ENCODE assay signal across 13 mouse cellular contexts in the genomic region with DNA sequence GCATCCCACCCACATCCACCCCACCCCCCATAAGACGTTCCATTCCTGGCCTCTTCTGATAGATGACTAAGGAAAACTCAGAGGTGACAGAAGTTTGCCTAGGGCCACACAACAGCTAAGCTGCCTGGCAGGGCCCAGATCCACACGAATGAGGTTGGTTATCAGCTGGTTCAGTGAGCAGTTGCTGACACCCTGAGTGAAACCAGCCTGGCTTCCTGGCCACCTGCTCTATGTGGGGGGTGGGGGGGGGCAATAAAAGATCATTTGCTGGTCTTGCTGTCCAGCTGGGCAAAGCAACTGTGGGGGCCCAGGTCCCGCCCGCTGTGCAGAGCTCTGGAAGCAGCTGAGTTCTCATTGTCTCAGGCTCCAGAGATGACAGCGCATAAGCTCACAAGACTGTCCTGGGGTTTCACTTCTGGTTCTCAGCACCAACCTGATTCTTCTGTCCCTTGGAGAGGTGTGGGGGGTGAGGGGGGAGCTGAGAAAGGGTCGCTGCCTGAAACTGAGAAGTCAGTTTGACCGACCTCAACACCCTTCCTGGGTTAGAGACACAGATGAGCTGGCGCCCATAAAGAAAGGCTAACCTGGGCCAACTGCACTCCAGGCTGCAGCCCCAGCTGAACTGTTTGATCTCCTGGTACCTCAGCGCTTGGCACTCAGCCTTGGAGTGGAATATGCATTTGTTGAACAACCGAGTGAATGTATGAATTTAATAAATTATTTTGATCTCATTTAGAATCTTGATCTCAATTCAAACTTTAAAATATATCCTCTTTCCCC. TPM values are rescaled to one million over a fixed set of nuclear protein-coding genes. Genes with fewer than 3 reads are reported as not detected.
DNase-seq lines count a peak whose midpoint lies in the region; ATAC-seq and TF ChIP-seq lines count a peak whose summit lies in the region.
"Had no signal": no experiment of that assay in that cellular context is flagged by ENCODE, and none has a peak within 500 bp of the region (broad histone marks: within the 10 kb centered on the region; RNA-seq: fewer than 3 reads in every experiment).

No protein-coding gene starts in this region.

- no peak for TF ChIP-seq EP300 in heart, adult 2 months (IDR thresholded peaks at IDR 0.05; ENCODE audit: insufficient read depth, low read depth, low read length)

- intact Hi-C loops in heart, adult 2 months (cut with DNase I), result loop anchor here (5.0 kb wide), 1 partner anchor 89 kb away; no protein-coding TSS in a partner anchor
- intact Hi-C loops in gastrocnemius, adult 2 months (cut with DNase I), result loop anchor here (2.0 kb wide), 1 partner anchor 339 kb away; no protein-coding TSS in a partner anchor

- 38% methylated on average over 10 of the region's 10 CpGs for WGBS in heart, embryonic 13.5 days
- 72% methylated on average over 10 of the region's 10 CpGs for WGBS in heart, adult 2 months
- 40% methylated on average over 10 of the region's 10 CpGs for WGBS in thymus, adult 2 months

- H3K4me3 ChIP-seq in heart, embryonic 13.5 days, result no peak overlapping the region
- no peak overlapping the region for H3K4me3 ChIP-seq in heart, adult 2 months
- H3K4me3 ChIP-seq in G1E (ENCODE audit: low read depth, low read length), result peak overlapping the region; percentile 53; the same call in 1 of the 2 replicates
- H3K4me3 ChIP-seq in thymus, adult 2 months (ENCODE audit: control insufficient read depth, insufficient read depth, low read length), result no peak overlapping the region
- no peak overlapping the region for H3K4me3 ChIP-seq in gastrocnemius, adult 2 months
- H3K4me3 ChIP-seq: embryonic facial prominence, embryonic 12.5 days; left cerebral cortex, adult 2 months had no signal

- TF ChIP-seq CTCF in heart, adult 2 months (IDR thresholded peaks at IDR 0.05), result no peak
- TF ChIP-seq CTCF in G1E (IDR thresholded peaks at IDR 0.05; ENCODE audit: low read depth, low read length), result no peak
- TF ChIP-seq CTCF in thymus, adult 2 months (IDR thresholded peaks at IDR 0.05; ENCODE audit: borderline replicate concordance, control insufficient read depth, extremely low read depth, insufficient read depth, low read length, poor library complexity), result no peak
- no peak for TF ChIP-seq CTCF in gastrocnemius, adult 2 months (IDR thresholded peaks at IDR 0.05)

- H3K9ac ChIP-seq in heart, embryonic 13.5 days, result no peak overlapping the region
- no peak overlapping the region for H3K9ac ChIP-seq in heart, adult 2 months (ENCODE audit: low read depth, low read length)
- H3K9ac ChIP-seq: embryonic facial prominence, embryonic 12.5 days; hindbrain, embryonic 14.5 days had no signal

- no peaks in the 10 kb centered on the region for H3K9me3 ChIP-seq in heart, embryonic 13.5 days
- no peaks in the 10 kb centered on the region for H3K9me3 ChIP-seq in G1E (replicated peaks)
- H3K9me3 ChIP-seq: embryonic facial prominence, embryonic 12.5 days had no signal

- peaks cover 7% of the 10 kb centered on the region for H3K4me1 ChIP-seq in heart, embryonic 13.5 days
- H3K4me1 ChIP-seq in heart, adult 2 months (ENCODE audit: control insufficient read depth, insufficient read depth, low read length), result no peaks in the 10 kb centered on the region
- H3K4me1 ChIP-seq in G1E (ENCODE audit: insufficient read depth, low read depth, low read length), result peaks cover 26% of the 10 kb centered on the region
- no peaks in the 10 kb centered on the region for H3K4me1 ChIP-seq in thymus, adult 2 months (replicated peaks; ENCODE audit: control insufficient read depth, insufficient read depth, low read length)
- H3K4me1 ChIP-seq: embryonic facial prominence, embryonic 12.5 days had no signal

- no peaks in the 10 kb centered on the region for H3K27me3 ChIP-seq in heart, embryonic 13.5 days (replicated peaks)
- no peaks in the 10 kb centered on the region for H3K27me3 ChIP-seq in heart, adult 2 months (ENCODE audit: control insufficient read depth, insufficient read depth, low read length)
- peaks cover 9% of the 10 kb centered on the region for H3K27me3 ChIP-seq in G1E (ENCODE audit: insufficient read depth, low read length)
- H3K27me3 ChIP-seq in thymus, adult 2 months (ENCODE audit: control insufficient read depth, insufficient read depth, low read length), result no peaks in the 10 kb centered on the region
- H3K27me3 ChIP-seq: embryonic facial prominence, embryonic 12.5 days had no signal

- H3K36me3 ChIP-seq in heart, embryonic 13.5 days, result no peaks in the 10 kb centered on the region
- H3K36me3 ChIP-seq in heart, adult 2 months (ENCODE audit: control insufficient read depth, insufficient read depth, low read length), result no peaks in the 10 kb centered on the region
- no peaks in the 10 kb centered on the region for H3K36me3 ChIP-seq in G1E (replicated peaks)
- no peaks in the 10 kb centered on the region for H3K36me3 ChIP-seq in thymus, adult 2 months (ENCODE audit: control insufficient read depth, insufficient read depth, low read length)
- H3K36me3 ChIP-seq: embryonic facial prominence, embryonic 12.5 days had no signal

- DNase-seq in heart, adult 2 months, result no peak
- peak; percentile 47 for DNase-seq in G1E (ENCODE audit: low spot score)
- DNase-seq in heart, postnatal 4 days, result peak; percentile 23
- no peak for DNase-seq in thymus, adult 2 months
- no peak for DNase-seq in gastrocnemius, adult 2 months
- DNase-seq in urinary bladder, adult 18-20 months (ENCODE audit: low spot score in 2 of 2), result no peak
- DNase-seq: adrenal gland, postnatal 25 days; right cerebral cortex, postnatal 4 days had no signal

- H3K27ac ChIP-seq in heart, embryonic 13.5 days (replicated peaks), result peak overlapping the region; percentile 56
- no peak overlapping the region for H3K27ac ChIP-seq in heart, adult 2 months
- no peak overlapping the region for H3K27ac ChIP-seq in thymus, adult 2 months (ENCODE audit: control insufficient read depth, insufficient read depth, low read length)
- no peak overlapping the region for H3K27ac ChIP-seq in gastrocnemius, adult 2 months
- H3K27ac ChIP-seq: embryonic facial prominence, embryonic 12.5 days; hindbrain, embryonic 14.5 days; left cerebral cortex, adult 2 months had no signal

- ATAC-seq in heart, embryonic 13.5 days (ENCODE audit: extremely low read depth, insufficient number of reproducible peaks, low FRiP score, low TSS enrichment), result peak; percentile 56
- peak; percentile 98 for ATAC-seq in G1E (ENCODE audit: extremely low read depth, insufficient number of reproducible peaks, low FRiP score, poor library complexity, severe bottlenecking)
- peak; percentile 92 for ATAC-seq in megakaryocyte-erythroid progenitor cell, adult 5-6 weeks (replicated peaks; ENCODE audit: low FRiP score, low TSS enrichment, poor library complexity, severe bottlenecking)

- H3K79me2 ChIP-seq in heart, adult 2 months (replicated peaks; ENCODE audit: control insufficient read depth, insufficient read depth, low read length), result no peaks in the 10 kb centered on the region

- no peak for TF ChIP-seq POLR2A in heart, adult 2 months (IDR thresholded peaks at IDR 0.05; ENCODE audit: insufficient read depth, low read depth, low read length)
- no peak for TF ChIP-seq POLR2A in thymus, adult 2 months (IDR thresholded peaks at IDR 0.05; ENCODE audit: control insufficient read depth, extremely low read depth, insufficient read depth, low read length, poor library complexity)

- H3K4me2 ChIP-seq in heart, embryonic 13.5 days, result peak overlapping the region; percentile 36; the same call in 1 of the 2 replicates
- H3K4me2 ChIP-seq: embryonic facial prominence, embryonic 12.5 days; hindbrain, embryonic 14.5 days had no signal

RNA-seq across cellular contexts. Expression of a gene that starts 42.3 kb away (rescaled TPM):
- polyA plus RNA-seq in heart, embryonic 13.5 days (2015; fragmentation: Nextera tagmentation; extraction: Ambion mirVana), result 44.9 and 48.0 TPM in 2 replicates
- total RNA-seq in heart, adult 2 months (2021), result 10 to 100 TPM; 44.1 to 46.8 TPM
- 5.6 and 6.9 TPM in 2 replicates for polyA plus RNA-seq in heart, adult 2 months (2012; rRNA removed)
- total RNA-seq in G1E (2014; fragmentation: Nextera tagmentation) (184 and 198 TPM in 2 replicates), G1E (2017) (114 and 136 TPM in 2 replicates)
- polyA plus RNA-seq in G1E (2012), result 95.8 and 113 TPM in 2 replicates
- total RNA-seq in heart, postnatal 4 days (2021), result 10 to 100 TPM; 56.2 to 63.2 TPM
- 93.4 and 93.5 TPM in 2 replicates for total RNA-seq in megakaryocyte-erythroid progenitor cell, adult 5-6 weeks (2014; fragmentation: Nextera tagmentation)
- 205 and 207 TPM in 2 replicates for total RNA-seq in megakaryocyte-erythroid progenitor cell, adult 5-6 weeks (2017)
- 21.2 and 30.2 TPM in 2 replicates for polyA plus RNA-seq in thymus, adult 2 months (2012; rRNA removed)
- 10 to 100 TPM; 39.5 to 53.2 TPM for total RNA-seq in gastrocnemius, adult 2 months (2021)

Comparison
In these comparisons a context has a peak if more than half of its experiments do, and no peak if none do; other contexts are left out.
1. DNase-seq: peak in G1E (single experiment) and heart, postnatal 4 days (single experiment); none in heart, adult 2 months (0 of 2), thymus, adult 2 months (single experiment), gastrocnemius, adult 2 months (single experiment) and urinary bladder, adult 18-20 months (0 of 2).
2. Peak in every context shown above with its lines, with median percentiles within 50 percentile points of each other: ATAC-seq.